Mouse (Mus musculus) liver, embryonic 14.5 days (tissue): ENCODE results near the gene Hdc. TPM values are rescaled to one million over a fixed set of nuclear protein-coding genes. Genes with fewer than 3 reads are reported as not detected.

Experiments
- ATAC-seq: fragments of 200-750 bp; cut with Nextera tagmentation; 2 replicates; pipeline ENCODE4 v1.8.0; 2017; ENCODE audit warnings: moderate number of reproducible peaks, mild to moderate bottlenecking, moderate library complexity; ENCODE audit not compliant: insufficient read depth
- DNase-seq, 3 experiments: peaks; one replicate each; pipeline ENCODE4 v3.0.0-alpha.2; 2012 to 2013; ENCODE audit warnings: low read depth in 3 of 3, low spot score in 3 of 3
- H3K27ac ChIP-seq: fragments of 300-500 bp; sonication (generic); 2 replicates; pipeline ENCODE4 v1.5.1; 2014; ENCODE audit warnings: moderate library complexity, mild to moderate bottlenecking, control low read depth, inconsistent platforms
- H3K27me3 ChIP-seq: fragments of 300-500 bp; sonication (generic); 2 replicates; pipeline ENCODE4 v1.6.1; 2014; ENCODE audit warnings: mild to moderate bottlenecking, low read length, moderate library complexity; ENCODE audit not compliant: control insufficient read depth, insufficient read depth
- H3K36me3 ChIP-seq: fragments of 300-500 bp; sonication (generic); replicated peaks from 2 replicates; pipeline ENCODE4 v1.6.1; 2014; ENCODE audit warnings: low read depth; ENCODE audit not compliant: control insufficient read depth, insufficient read depth
- H3K4me1 ChIP-seq, 2 experiments: fragments of 200-500 bp in 1 of 2; fragments of 300-500 bp in 1 of 2; sonication (generic) in 1 of 2; replicated peaks; 2 replicates each; pipeline ENCODE4 v1.6.1; 2012 to 2014; ENCODE audit warnings: antibody characterized with exemption in 1 of 2, inconsistent platforms in 1 of 2, low read length in 1 of 2; ENCODE audit not compliant: control insufficient read depth in 2 of 2, insufficient read depth in 2 of 2
- H3K4me2 ChIP-seq: fragments of 300-500 bp; sonication (generic); 2 replicates; pipeline ENCODE4 v1.6.1; 2014; ENCODE audit warnings: low read depth, mild to moderate bottlenecking, control low read depth, moderate library complexity
- H3K4me3 ChIP-seq, 2 experiments: fragments of 200-500 bp in 1 of 2; fragments of 300-500 bp in 1 of 2; sonication (generic) in 1 of 2; 2 replicates each; pipeline ENCODE4 v1.5.1; 2012 to 2014; ENCODE audit warnings: low read depth in 2 of 2, low read length in 2 of 2, mild to moderate bottlenecking in 2 of 2, control low read depth in 1 of 2, inconsistent platforms in 1 of 2, moderate library complexity in 1 of 2; ENCODE audit not compliant: insufficient read depth in 1 of 2
- H3K9ac ChIP-seq: fragments of 300-500 bp; sonication (generic); replicated peaks from 2 replicates; pipeline ENCODE4 v1.6.1; 2014; ENCODE audit warnings: mild to moderate bottlenecking, control low read depth, moderate library complexity
- H3K9me3 ChIP-seq: fragments of 300-500 bp; sonication (generic); 2 replicates; pipeline ENCODE4 v1.6.1; 2016; ENCODE audit warnings: low read length, mixed read lengths; ENCODE audit not compliant: control insufficient read depth
- CTCF ChIP-seq: IDR thresholded peaks from 2 replicates; pipeline ENCODE4 v1.5.1; 2016; ENCODE audit warnings: antibody characterized with exemption, low read depth, control low read depth
- EP300 ChIP-seq: IDR thresholded peaks from 2 replicates; pipeline ENCODE4 v1.6.1; 2016; ENCODE audit warnings: antibody characterized with exemption, low read depth
- WGBS: fragments of 180-500 bp; shearing (Covaris S2); extraction: QIAGEN DNeasy Blood & Tissue Kit; methylation state at CpG from one replicate; pipeline ENCODE4 v1.1.7; 2014; ENCODE audit not compliant: insufficient replicate concordance; 5-methylcytosine and 5-hydroxymethylcytosine counted together
- polyA plus RNA-seq, 2 experiments: library from polyadenylated mRNA; depleted of rRNA in 1 of 2; stranded (reverse) in 1 of 2; unstranded in 1 of 2; fragments of >200 nt; fragmentation: Nextera tagmentation in 1 of 2; extraction: Ambion mirVana in 1 of 2; gene quantifications; 2 replicates each; pipeline versions ENCODE4 v1.2.1 to v1.2.3; 2012 to 2014

The Hdc gene
- polyA plus RNA-seq, 2 experiments = 4.6 to 7.8 TPM

GRCm38 (mm10) chr2:126572163-126572562 lies 46.9 kb downstream of the Hdc start:
- H3K9ac ChIP-seq = no peak overlapping the region
- H3K4me1 ChIP-seq = no peaks in the 10 kb centered on the region
- H3K4me2 ChIP-seq = no peak overlapping the region
- TF ChIP-seq CTCF (no peak), EP300 (no peak)
- no peak overlapping the region for H3K27ac ChIP-seq
- H3K36me3 ChIP-seq = no peaks in the 10 kb centered on the region
- H3K27me3 ChIP-seq = no peaks in the 10 kb centered on the region
- peaks cover 5% of the 10 kb centered on the region; the same call in 1 of the 2 replicates for H3K9me3 ChIP-seq
- no peak overlapping the region for H3K4me3 ChIP-seq
- ATAC-seq (no peak), DNase-seq (no peak)
- WGBS = 63% methylated on average over 1 of the region's 1 CpGs

- no peak for ATAC-seq
- DNase-seq = no peak
- Histone ChIP-seq H3K4me3 (no peak overlapping the region), H3K4me2 (no peak overlapping the region), H3K27me3 (no peaks in the 10 kb centered on the region), H3K9me3 (no peaks in the 10 kb centered on the region), H3K27ac (no peak overlapping the region), H3K36me3 (no peaks in the 10 kb centered on the region), H3K4me1 (no peaks in the 10 kb centered on the region; a peak in 1 of 4 replicates), H3K9ac (no peak overlapping the region)
- no peak for TF ChIP-seq CTCF
- TF ChIP-seq EP300 = no peak
- WGBS = 58% methylated on average over 17 of the region's 17 CpGs
These were observed 55.5 kb downstream of the Hdc start for GRCm38 (mm10) chr2:126563411-126564105.

- no peak for DNase-seq
- TF ChIP-seq EP300 (no peak), CTCF (no peak)
These were observed 59.0 kb downstream of the Hdc start for GRCm38 (mm10) chr2:126560094-126560493.

GRCm38 (mm10) chr2:126555533-126555932 lies 63.6 kb downstream of the Hdc start:
- Histone ChIP-seq H3K4me2 (peak overlapping the region; percentile 44), H3K27ac (no peak overlapping the region; the same call in 1 of the 2 replicates), H3K4me3 (no peak overlapping the region), H3K9me3 (no peaks in the 10 kb centered on the region), H3K36me3 (no peaks in the 10 kb centered on the region), H3K4me1 (peaks cover 0 to 7% of the 10 kb centered on the region in 2 experiments; a peak in 1 of 4 replicates), H3K27me3 (peaks cover 23% of the 10 kb centered on the region), H3K9ac (no peak overlapping the region)
- ATAC-seq = peak; percentile 53; the same call in 1 of the 2 replicates
- DNase-seq = peak; percentile 20 to 31 (median 24)
- TF ChIP-seq CTCF = no peak
- TF ChIP-seq EP300 = no peak
- 68% methylated on average over 5 of the region's 5 CpGs for WGBS

More at GRCm38 (mm10) chr2:126560094-126560493, 59.0 kb downstream of the Hdc start:
- Histone ChIP-seq H3K9ac (no peak overlapping the region), H3K36me3 (no peaks in the 10 kb centered on the region), H3K9me3 (no peaks in the 10 kb centered on the region), H3K4me1 (no peaks in the 10 kb centered on the region; a peak in 1 of 4 replicates), H3K27me3 (no peaks in the 10 kb centered on the region), H3K27ac (no peak overlapping the region), H3K4me3 (no peak overlapping the region), H3K4me2 (no peak overlapping the region)
- no peak for ATAC-seq
- WGBS = 76% methylated on average over 1 of the region's 1 CpGs

- no peak for TF ChIP-seq CTCF
- H3K36me3 ChIP-seq = no peaks in the 10 kb centered on the region
- peaks cover 23% of the 10 kb centered on the region for H3K27me3 ChIP-seq
- H3K4me2 ChIP-seq = peak overlapping the region; percentile 30
- no peak for ATAC-seq
- H3K4me1 ChIP-seq = peaks cover 0 to 7% of the 10 kb centered on the region in 2 experiments; a peak in 1 of 4 replicates
- peak overlapping the region; percentile 51 to 52 for H3K4me3 ChIP-seq
- H3K9ac ChIP-seq = peak overlapping the region; percentile 38
- no peaks in the 10 kb centered on the region for H3K9me3 ChIP-seq
- H3K27ac ChIP-seq = no peak overlapping the region
- 5% methylated on average over 26 of the region's 26 CpGs for WGBS
- DNase-seq = no peak
These were observed 65.8 kb downstream of the Hdc start for GRCm38 (mm10) chr2:126553291-126553639.
